Mouse (Mus musculus): ENCODE measurements at regions not wholly inside any gene's neighbourhood (a gene's known extent, or its start where the extent isn't known, plus 50 kb on each side); places are given as distances from the start of the nearest gene placed in this dataset.

DNA sequence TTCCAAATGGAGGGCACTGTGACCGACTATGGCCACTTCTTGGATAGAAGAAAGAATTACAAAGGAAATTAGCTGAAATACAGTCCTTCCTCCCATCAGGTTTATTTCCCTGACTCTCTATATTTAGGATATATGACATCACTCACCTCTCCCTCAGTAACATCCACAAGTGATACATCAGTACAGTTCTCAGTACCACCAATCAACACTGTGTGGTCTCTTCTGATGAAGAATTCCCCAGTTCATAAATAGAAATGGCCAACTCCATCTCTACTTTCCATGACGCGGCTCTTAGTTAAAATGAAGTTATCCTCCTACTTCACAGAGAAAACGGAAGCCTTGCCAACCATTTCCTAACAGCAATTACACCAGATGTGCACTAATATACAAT lies 208.3 kb upstream of the Dio2 start:
- in situ Hi-C loops (cut with MboI; ENCODE audit: low sequenced_read_pairs): no loop called here

DNA sequence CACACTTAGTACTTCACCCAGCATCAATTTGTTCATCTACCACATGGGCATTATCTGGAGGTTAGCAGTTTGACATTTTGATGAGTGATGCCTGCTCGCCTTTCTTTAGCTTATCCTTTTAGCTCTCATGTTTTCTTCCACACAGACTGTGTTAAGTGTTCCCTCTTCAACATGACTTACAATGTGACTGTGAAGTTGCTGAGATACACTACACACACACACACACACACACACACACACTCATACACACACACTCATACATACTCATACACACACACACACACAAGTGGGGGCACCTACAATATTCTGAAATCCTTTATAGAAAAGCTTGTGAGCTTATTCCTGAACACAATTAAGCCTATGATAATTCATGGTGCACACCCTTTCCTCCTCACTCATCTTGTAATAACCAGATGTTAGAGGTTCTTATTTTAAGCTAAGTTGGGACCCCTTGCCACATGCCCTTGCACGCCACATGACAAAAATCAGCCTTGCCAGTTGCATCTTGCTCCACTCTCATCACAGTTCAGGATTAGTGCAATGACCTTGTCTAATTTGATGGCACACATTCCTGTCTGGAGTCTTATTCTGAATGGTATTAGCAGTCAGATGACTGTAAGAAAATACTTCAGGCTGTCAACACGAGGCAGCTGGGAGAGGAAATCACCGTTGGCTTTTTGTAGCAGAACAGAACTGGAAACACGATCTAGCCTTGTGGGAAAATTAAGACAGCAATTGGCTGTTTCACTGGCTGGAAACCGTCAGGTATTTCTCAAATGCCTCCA lies 207.7 kb upstream of the Dio2 start:
- in situ Hi-C loops (cut with MboI; ENCODE audit: low sequenced_read_pairs): no loop called here

DNA sequence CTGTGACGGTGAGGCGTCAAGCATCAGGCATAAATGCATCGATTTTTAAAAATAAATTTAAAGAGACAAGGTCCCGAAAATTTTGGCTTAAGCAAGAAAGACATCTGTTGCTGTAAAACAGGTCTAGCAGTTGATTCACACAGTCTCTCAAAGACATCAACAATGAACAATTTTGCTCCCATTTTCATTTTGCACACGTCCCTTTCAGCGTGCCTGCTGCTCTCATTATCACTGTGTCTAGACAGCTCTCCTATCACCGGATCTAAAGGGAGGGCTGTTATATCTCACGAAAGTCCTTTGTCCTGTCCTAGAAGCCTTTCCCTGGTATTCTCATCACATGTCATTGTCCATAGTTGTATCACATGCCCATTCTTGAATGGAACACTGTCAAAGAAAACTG lies 194.4 kb upstream of the Dio2 start:
- in situ Hi-C loops (cut with MboI; ENCODE audit: low sequenced_read_pairs): no loop called here

DNA sequence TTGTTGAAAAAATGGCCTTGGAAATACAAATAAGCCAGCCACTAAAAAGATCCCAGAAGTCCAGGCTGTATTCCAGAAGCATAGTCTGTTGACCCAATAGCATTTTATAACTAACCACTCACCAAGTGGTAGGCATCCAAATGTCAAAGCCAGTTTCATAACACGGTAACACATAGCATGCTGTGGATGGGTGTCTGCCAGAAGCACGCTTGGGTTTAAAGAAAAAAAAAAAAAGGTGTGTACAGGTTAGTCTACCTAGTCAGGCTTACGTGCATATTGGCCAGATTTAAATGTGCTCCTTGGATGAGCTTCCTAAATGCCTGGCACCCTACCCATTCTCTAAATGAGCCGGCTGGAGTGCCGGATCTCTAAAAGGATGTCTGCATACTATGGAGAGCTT lies 194.0 kb upstream of the Dio2 start:
- in situ Hi-C loops (cut with MboI; ENCODE audit: low sequenced_read_pairs): no loop called here

DNA sequence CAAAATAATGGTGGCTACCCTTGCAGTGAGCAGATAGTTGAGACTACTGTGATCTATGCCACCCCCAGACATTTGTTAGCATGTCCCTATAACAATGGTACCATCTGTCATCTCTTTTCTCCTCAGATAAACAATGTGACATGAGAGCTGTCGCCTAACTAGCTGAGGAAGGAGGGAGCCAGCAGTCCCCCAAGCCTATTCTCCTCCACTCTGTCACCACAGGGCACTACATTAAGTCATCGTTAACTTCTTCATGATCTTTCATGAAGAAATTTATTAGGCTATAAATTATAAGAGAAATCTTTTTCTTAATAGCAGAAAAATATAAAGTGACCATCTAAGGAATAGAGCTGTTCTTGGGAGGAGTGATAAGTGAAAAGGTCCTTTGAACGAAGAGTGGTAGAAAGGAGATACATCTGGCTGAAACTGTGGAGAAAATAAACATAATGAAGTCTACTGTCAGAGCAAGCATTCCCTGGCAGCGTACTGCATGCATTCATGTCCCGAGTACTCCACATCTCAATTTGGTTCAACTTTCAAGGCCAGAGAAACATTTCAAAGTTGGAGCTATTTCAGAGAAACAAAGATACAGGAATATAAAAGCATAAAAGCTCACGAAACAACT lies 192.0 kb upstream of the Dio2 start:
- in situ Hi-C loops (cut with MboI; ENCODE audit: low sequenced_read_pairs): no loop called here

DNA sequence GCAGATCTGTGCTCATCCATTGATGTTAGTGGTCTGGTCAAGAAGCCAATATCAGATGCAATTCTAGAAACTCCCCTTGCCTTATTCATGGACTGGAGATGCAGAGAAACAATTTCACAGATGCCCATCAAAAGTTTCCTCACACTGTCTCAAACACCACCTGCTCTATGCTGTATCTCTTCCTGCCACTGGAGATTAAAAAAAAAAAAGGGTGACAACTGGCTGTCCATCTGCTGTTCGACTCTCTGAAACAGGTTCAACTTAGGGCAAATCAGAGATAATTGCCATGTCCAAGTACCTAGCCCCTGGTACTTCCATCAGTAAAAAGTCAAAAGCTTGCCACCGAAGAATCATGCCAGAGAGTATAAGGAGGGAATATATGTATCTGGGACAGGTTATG lies 185.4 kb upstream of the Dio2 start:
- in situ Hi-C loops (cut with MboI; ENCODE audit: low sequenced_read_pairs): loop anchor here (25.0 kb wide), 1 partner anchor 389 kb away; no protein-coding TSS in a partner anchor

DNA sequence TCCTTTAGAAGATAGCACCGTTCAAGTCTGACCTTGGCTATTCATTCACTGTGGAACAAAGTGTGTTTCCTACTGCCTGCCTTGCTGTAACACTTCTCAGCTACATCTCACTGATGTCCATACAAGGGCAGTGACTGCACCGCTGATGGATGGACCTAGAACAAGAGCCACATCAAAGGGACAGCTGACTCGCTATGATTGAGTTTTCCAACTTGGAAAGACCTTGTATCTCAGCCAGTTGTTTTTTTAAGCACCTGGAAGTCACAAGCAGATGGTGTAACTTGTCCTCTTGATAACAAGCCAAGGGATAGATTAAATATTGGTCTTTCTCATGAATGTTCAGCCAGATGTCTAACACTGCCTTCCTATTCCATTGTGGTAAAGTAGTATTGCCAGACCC lies 184.9 kb upstream of the Dio2 start:
- in situ Hi-C loops (cut with MboI; ENCODE audit: low sequenced_read_pairs): loop anchor here (25.0 kb wide), 1 partner anchor 389 kb away; no protein-coding TSS in a partner anchor

DNA sequence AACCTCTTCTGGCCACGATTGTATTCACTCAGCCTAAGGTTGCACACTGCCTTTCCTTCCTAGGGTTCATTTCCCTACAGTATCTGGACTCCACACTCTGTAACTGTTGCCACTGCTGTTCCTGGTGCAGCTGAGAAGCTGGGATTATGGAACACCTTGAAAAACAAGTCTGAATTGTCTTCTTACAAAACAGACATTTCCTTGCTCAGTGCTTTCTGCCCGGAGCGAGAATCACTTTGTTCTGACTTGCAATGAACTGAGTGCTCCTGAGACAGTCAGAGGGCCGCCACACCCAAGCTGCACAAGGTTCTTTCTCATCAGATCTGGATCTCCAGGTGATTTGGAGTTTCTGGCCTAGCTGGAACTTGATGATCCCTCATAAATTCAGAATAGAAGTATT lies 183.0 kb upstream of the Dio2 start:
- in situ Hi-C loops (cut with MboI; ENCODE audit: low sequenced_read_pairs): loop anchor here (25.0 kb wide), 1 partner anchor 391 kb away; no protein-coding TSS in a partner anchor

DNA sequence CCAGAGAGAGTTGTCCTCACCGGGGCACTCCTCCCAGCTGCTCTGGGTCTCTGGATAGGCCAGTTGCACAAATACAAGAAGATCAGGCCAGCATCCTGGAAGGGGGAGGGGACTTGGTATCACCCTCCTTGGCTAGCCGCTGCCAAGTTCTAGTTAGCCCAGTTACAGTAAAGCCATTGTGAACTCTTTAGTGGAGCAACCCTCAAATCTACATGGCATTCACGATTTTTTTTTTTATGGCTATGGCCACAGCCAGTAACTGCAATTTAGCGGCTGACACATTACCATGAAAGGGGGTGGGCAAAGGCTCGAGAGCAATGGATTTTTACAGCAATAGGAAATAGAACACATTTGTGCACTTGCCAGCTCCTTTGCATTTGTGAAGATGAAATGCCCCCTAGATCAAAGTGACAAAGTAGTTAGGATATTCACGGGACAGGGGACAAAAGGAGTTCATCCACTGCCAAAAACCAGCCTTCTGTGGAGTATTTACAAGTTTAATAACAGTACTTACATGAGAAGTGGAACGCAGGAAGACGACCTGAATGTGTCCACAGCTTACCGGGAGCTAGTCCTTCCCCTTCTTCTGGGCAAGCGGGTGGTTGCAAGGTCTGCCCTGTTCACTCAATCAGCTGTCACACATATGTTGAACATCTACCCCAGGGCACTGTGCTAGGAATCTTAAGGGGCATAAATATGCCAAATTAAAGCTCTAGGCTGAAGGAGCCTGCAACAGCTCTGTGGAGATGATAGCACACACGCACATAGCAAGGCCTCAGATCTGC lies 177.9 kb upstream of the Dio2 start:
- in situ Hi-C loops (cut with MboI; ENCODE audit: low sequenced_read_pairs): loop anchor here (25.0 kb wide), 1 partner anchor 396 kb away; no protein-coding TSS in a partner anchor

DNA sequence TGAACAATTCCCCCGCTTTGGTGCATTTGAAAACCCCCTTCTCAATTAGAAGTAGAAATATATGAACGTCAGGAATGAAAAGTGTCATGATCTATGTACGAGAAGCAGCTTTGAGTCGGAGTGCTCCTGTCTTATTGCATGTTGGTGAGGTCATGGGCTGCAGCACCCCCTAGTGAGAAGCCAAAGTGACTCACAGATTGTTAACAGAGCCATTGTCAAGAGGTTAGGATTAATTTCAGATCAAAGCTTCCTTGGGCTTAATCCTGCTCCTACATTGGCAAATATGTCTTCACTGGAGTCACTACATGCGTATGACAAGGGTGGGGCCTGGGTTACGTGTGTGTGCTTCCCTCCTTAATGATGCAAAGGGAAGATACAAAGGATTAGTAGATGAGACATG lies 165.8 kb upstream of the Dio2 start:
- in situ Hi-C loops (cut with MboI; ENCODE audit: low sequenced_read_pairs): loop anchor here (25.0 kb wide), 1 partner anchor 408 kb away; no protein-coding TSS in a partner anchor

DNA sequence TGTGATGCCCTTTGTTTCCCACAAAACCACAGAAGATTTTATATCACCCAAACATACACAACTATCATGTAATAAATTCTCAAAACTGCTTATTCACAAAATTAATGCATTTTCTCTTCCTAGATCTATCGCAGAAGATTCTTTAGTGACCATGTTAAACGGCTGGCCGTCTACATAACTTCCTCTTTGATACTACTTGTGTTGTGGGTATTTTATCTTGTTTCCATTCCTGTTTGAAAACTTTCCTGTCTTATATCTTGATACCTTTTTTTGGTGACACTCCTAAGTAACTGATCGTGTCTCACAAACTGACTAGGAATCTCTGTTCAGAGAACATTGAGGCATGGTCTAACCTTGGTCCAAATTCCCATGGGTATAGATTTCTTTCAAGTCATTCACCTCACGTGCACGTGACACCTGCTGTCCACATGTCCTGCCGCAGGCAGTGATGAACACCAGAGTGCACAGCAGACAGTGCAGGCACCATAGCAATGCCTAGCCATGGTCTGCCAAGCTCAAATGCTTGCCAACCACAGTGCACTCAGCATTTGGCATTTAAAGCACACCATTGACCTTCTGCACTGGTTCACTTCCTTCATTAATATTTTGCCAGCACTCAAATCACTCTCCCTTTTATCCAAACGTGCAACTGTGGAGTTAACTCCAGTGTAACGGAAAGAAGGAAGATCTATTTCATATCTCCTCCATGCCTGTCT lies 155.6 kb upstream of the Dio2 start:
- in situ Hi-C loops (cut with MboI; ENCODE audit: low sequenced_read_pairs): no loop called here

DNA sequence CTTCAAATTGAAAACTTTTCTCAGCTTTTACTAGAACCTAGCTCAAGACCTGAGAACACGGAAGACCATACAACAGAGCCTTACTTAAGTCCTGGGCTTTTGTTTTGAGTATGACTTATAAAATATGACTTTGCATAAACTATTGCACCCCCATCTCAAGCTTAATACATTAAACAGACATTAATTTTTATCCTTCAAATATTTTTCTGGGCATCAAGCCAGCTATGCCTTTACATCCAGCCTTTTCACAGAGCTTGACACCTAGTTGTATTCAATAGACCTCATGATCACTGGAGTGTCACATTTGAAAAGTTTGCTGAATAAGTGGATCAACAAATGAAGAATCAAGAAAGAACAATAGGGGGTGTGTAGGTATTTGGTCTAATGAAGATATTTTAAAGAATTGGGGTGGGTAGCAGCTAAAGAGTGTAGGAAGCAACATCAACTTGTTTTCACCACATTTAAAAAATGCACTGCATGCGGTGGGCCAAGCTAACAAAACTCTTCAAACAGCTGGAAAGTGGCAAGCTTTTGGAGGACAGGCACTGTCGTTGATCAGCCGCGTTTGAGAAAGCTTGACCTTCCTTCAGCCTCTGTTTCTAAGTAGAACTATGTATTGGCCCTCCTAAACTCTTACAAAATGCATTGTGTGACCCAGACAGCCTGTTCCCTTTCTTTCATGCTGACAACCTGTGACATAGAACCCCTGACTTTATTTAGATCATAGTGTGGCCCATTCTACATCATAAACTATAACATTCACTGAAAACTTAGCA lies 138.2 kb upstream of the Dio2 start:
- in situ Hi-C loops (cut with MboI; ENCODE audit: low sequenced_read_pairs): no loop called here

DNA sequence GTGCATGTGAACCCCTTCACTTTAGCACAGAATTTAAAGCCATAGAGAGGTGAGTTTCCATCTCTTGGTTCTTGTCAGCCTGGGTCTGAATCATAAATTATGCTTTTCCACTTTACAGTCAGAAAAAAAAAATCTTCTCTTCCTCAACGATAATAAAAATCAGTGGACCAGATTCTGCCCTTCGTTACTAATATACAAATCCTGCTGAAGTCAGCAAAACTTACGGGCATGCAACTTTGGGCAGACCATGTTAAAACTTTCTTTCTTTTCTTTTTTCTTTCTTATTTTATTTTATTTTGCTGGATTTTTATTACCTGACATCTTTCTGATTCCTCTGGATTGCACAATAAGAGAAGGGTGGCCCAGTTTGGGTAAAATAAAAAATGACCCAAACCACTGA lies 136.6 kb upstream of the Dio2 start:
- in situ Hi-C loops (cut with MboI; ENCODE audit: low sequenced_read_pairs): no loop called here

DNA sequence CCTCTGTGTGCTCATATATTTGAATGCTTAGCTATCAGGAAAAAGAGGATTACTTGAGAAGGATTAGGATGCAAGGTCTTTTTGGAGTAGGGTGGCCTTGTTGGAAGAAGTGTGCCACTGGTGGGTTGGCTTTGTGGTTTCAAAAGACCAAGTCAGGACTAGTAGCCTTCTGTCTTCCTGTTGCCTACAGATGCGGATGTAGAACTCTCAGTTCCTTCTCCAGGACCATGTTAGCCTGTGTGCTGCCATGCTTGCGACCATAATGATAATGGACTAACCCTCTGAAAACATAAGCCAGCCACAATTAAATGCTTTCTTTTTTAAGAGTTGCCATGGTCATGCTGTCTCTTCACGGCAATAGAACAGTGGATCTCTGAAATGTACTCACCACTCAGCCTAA lies 135.7 kb upstream of the Dio2 start:
- in situ Hi-C loops (cut with MboI; ENCODE audit: low sequenced_read_pairs): no loop called here

DNA sequence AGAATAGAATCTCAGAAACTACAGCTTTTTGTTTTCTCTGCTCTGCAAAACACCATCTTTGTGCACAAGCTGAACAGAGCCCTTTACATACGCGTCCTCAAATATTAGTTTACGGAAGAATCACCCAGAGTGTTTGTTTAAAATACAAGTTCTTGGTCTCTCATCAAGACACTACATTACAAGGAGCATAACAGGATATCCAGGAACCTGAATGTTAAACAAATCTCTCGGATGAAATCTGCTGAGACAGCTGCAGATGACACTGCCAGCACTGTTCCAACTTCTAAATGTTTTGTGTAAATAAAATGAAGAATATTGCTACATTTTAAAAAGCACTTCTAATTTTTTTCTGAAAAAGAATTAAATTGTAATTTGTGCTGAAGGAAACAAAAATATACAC lies 128.4 kb upstream of the Dio2 start:
- in situ Hi-C loops (cut with MboI; ENCODE audit: low sequenced_read_pairs): no loop called here

DNA sequence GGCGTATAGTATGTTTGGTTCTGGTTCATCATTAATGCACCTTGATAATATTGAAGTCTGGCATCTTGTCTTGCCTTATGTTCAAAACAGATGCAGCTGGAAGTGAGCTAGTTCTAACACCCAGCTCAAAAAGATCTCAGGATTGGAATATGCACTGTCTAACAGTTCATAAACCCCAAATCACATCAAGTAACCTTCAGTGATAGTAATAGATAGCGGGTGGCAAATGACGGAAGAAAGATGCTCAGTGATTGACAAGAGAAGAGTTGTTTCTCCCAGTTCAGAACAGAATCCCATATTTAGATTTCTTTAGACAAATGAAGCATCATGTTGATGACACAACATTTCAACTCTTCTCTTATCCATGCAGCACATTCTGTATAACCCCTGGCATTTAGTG lies 124.4 kb upstream of the Dio2 start:
- in situ Hi-C loops (cut with MboI; ENCODE audit: low sequenced_read_pairs): no loop called here

DNA sequence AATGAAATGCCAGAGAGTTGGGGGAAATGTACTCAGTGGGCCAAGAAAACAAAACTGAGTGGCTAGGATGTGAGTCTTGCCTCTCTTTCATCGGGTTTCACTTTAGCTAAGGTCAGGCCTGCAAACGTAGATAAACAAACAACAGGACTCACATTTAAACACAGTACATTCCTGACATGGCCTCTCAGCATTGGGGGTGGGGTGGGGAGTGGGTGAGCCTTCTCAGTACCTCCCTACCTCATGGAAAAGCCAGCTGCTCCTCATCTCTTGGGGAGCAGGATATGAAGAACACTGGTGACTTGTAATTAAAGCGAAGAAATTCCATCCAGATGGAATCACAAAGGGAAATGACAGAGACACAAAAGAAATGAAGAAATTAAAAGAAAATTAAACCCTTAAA lies 119.5 kb upstream of the Dio2 start:
- in situ Hi-C loops (cut with MboI; ENCODE audit: low sequenced_read_pairs): no loop called here

DNA sequence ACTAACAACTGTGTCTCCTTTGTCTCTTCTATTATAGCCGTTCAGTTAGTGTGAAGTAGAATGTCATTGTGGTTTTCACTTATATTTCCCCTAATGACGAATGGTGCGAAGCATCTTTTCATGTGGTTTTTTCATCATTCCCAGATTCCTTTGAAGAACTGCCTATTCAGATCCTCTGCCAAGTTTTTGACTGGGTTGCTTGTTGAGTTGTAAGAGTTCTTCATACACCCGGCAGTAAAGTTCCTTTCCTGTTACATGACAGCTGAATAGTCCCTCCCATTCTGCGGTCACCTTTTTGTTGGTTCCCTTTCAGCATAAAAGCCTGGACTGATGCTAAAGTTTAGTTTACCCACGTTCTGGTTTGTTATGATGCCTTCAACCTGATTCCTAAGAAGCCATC lies 72.4 kb upstream of the Dio2 start:
- in situ Hi-C loops (cut with MboI; ENCODE audit: low sequenced_read_pairs): no loop called here

DNA sequence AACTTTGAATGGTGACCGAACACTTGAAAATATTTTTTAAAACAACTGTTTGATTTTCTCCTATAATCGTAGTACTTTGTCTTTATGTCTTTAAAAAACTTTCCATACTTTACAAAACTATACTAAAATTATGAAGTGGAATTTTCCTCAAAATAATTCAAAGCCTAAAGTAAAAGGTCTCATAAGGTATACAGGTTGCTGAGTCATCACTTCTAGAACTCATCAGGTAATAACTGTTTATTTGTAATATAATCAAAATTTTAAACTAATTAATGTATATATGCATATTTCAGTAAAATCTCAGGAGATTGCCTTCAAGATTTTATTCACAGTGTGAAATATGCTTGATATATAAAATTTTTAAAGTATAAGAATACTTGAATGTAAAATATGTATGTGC lies 52.3 kb upstream of the Dio2 start:
- in situ Hi-C loops (cut with MboI; ENCODE audit: low sequenced_read_pairs): no loop called here
